Mouse (Mus musculus) urinary bladder, postnatal 10 days (tissue): Measurements from ENCODE around the gene Alkbh4.

Source experiments
- DNase-seq: peaks from one replicate; pipeline ENCODE4 v3.0.0; 2022; ENCODE audit warnings: low spot score

Gene Alkbh4

GRCm38 (mm10) chr5:136182049-136182448, 46.1 kb downstream of the Alkbh4 start:
- no peak for DNase-seq

- DNase-seq, result no peak
Observed at GRCm38 (mm10) chr5:136182830-136183229, 46.9 kb downstream of the Alkbh4 start.

- DNase-seq, result no peak
Observed at GRCm38 (mm10) chr5:136183766-136184165, 47.8 kb downstream of the Alkbh4 start.

GRCm38 (mm10) chr5:136186723-136187122, 50.8 kb downstream of the Alkbh4 start:
- DNase-seq, result no peak
